Mouse (Mus musculus) heart, embryonic 16.5 days (tissue): ENCODE measurements around the gene Cfap206. TPM values are rescaled to one million over a fixed set of nuclear protein-coding genes. Genes with fewer than 3 reads are reported as not detected.

Experiments used
- ATAC-seq: fragments of 200-750 bp; cut with Nextera tagmentation; replicated peaks from 2 replicates; pipeline ENCODE4 v1.8.0; 2017; ENCODE audit warnings: moderate number of reproducible peaks; ENCODE audit not compliant: insufficient read depth, low FRiP score; ENCODE audit errors: extremely low read depth
- H3K27ac ChIP-seq: fragments of 300-500 bp; sonication (generic); 2 replicates; pipeline ENCODE4 v1.5.1; 2014; ENCODE audit warnings: mild to moderate bottlenecking, low read length, control low read depth, moderate library complexity
- H3K27me3 ChIP-seq: fragments of 300-500 bp; sonication (generic); 2 replicates; pipeline ENCODE4 v1.6.1; 2014; ENCODE audit warnings: low read length, mixed read lengths; ENCODE audit not compliant: control insufficient read depth, insufficient read depth
- H3K36me3 ChIP-seq: fragments of 300-500 bp; sonication (generic); 2 replicates; pipeline ENCODE4 v1.6.1; 2014; ENCODE audit not compliant: control insufficient read depth, insufficient read depth
- H3K4me1 ChIP-seq: fragments of 300-500 bp; sonication (generic); 2 replicates; pipeline ENCODE4 v1.6.1; 2014; ENCODE audit warnings: low read length, mixed read lengths; ENCODE audit not compliant: control insufficient read depth, insufficient read depth
- H3K4me2 ChIP-seq: fragments of 300-500 bp; sonication (generic); 2 replicates; pipeline ENCODE4 v1.6.1; 2014; ENCODE audit warnings: low read depth, mild to moderate bottlenecking, control low read depth, low read length
- H3K4me3 ChIP-seq: fragments of 300-500 bp; sonication (generic); 2 replicates; pipeline ENCODE4 v1.5.1; 2014; ENCODE audit warnings: mild to moderate bottlenecking, control low read depth, low read length
- H3K9ac ChIP-seq: fragments of 300-500 bp; sonication (generic); 2 replicates; pipeline ENCODE4 v1.6.1; 2014; ENCODE audit warnings: low read length, control low read depth
- H3K9me3 ChIP-seq: fragments of 300-500 bp; sonication (generic); replicated peaks from 2 replicates; pipeline ENCODE4 v1.6.1; 2016; ENCODE audit warnings: low read length; ENCODE audit not compliant: control insufficient read depth
- WGBS: fragments of 180-500 bp; shearing (Covaris S2); extraction: QIAGEN DNeasy Blood & Tissue Kit; methylation state at CpG from one replicate; pipeline ENCODE4 v1.1.7; 2014; 5-methylcytosine and 5-hydroxymethylcytosine counted together
- polyA plus RNA-seq: library from polyadenylated mRNA; unstranded; fragments of >200 nt; fragmentation: Nextera tagmentation; extraction: Ambion mirVana; gene quantifications from 2 replicates; pipeline ENCODE4 v1.2.1, GENCODE M21; 2015

The Cfap206 gene
- polyA plus RNA-seq, 1 experiment from 2014 or later, result 1.3 TPM

DNA sequence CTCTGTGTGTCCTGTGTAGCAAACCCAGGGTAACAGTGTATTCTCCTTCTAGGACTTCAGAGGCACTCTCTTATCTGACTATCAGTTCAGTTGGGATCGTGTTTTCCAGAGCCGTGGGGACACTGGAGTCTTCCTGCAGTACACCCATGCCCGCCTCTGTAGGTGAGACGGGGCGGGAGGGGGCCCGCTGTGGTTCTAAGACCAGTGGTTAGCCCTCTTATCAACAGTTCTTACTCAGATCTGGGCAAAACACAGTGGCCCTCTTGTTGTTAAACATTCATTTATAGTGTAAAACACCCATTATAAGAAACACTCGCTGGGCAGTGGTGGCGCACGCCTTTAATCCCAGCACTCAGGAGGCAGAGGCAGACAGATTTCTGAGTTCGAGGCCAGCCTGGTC is 73.9 kb downstream of the Cfap206 start:
- WGBS, result 93% methylated on average over 10 of the region's 10 CpGs
- no peak overlapping the region for H3K4me2 ChIP-seq
- no peak overlapping the region for H3K4me3 ChIP-seq
- no peak overlapping the region for H3K9ac ChIP-seq
- no peak for ATAC-seq
- no peaks in the 10 kb centered on the region for H3K27me3 ChIP-seq
- H3K27ac ChIP-seq, result no peak overlapping the region
- peaks cover 58% of the 10 kb centered on the region for H3K36me3 ChIP-seq
- no peaks in the 10 kb centered on the region for H3K4me1 ChIP-seq
- no peaks in the 10 kb centered on the region for H3K9me3 ChIP-seq

DNA sequence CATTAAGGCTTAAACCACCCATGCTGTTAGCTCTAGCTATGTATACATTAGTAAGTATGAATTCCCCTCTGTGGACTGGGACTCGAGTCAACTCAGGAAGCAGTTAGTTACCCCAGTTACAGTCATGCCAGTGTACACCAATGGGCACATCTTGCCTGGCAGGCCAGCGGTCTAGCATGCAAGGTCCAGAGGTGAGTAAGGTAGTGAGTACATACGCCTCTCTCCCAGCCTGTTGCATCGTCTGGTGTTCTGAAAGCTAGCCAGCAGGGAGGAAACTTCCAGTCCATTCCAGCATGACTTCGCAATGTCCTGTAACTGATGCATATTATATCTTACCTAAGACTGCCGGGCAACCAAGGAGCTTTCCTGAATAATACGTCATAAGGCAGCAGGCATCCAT is 76.8 kb downstream of the Cfap206 start:
- no peak overlapping the region for H3K9ac ChIP-seq
- no peaks in the 10 kb centered on the region for H3K4me1 ChIP-seq
- H3K27ac ChIP-seq, result no peak overlapping the region
- peaks cover 50% of the 10 kb centered on the region for H3K36me3 ChIP-seq
- no peaks in the 10 kb centered on the region for H3K9me3 ChIP-seq
- H3K4me2 ChIP-seq, result no peak overlapping the region
- no peaks in the 10 kb centered on the region for H3K27me3 ChIP-seq
- H3K4me3 ChIP-seq, result no peak overlapping the region
- WGBS, result 89% methylated on average over 7 of the region's 7 CpGs
- no peak for ATAC-seq

- no peaks in the 10 kb centered on the region for H3K4me1 ChIP-seq
- no peak overlapping the region for H3K9ac ChIP-seq
- H3K9me3 ChIP-seq, result no peaks in the 10 kb centered on the region
- ATAC-seq, result no peak
- H3K36me3 ChIP-seq, result peaks cover 33% of the 10 kb centered on the region
- H3K4me3 ChIP-seq, result no peak overlapping the region
- no peak overlapping the region for H3K27ac ChIP-seq
- H3K27me3 ChIP-seq, result no peaks in the 10 kb centered on the region
- H3K4me2 ChIP-seq, result no peak overlapping the region
These were observed 85.2 kb downstream of the Cfap206 start for GRCm38 (mm10) chr4:34644779-34645178.

GRCm38 (mm10) chr4:34640731-34641130 is 89.3 kb downstream of the Cfap206 start:
- Histone ChIP-seq H3K9ac (no peak overlapping the region), H3K4me2 (no peak overlapping the region)
- 92% methylated on average over 3 of the region's 3 CpGs for WGBS

GRCm38 (mm10) chr4:34639745-34640364 is 90.2 kb downstream of the Cfap206 start:
- H3K27me3 ChIP-seq, result no peaks in the 10 kb centered on the region
- no peaks in the 10 kb centered on the region for H3K9me3 ChIP-seq
- no peak overlapping the region for H3K4me3 ChIP-seq
- no peaks in the 10 kb centered on the region for H3K4me1 ChIP-seq
- H3K36me3 ChIP-seq, result peaks cover 23% of the 10 kb centered on the region
- H3K4me2 ChIP-seq, result no peak overlapping the region
- H3K27ac ChIP-seq, result no peak overlapping the region
- ATAC-seq, result no peak
- WGBS, result 87% methylated on average over 5 of the region's 5 CpGs
- no peak overlapping the region for H3K9ac ChIP-seq

More at GRCm38 (mm10) chr4:34640731-34641130, 89.3 kb downstream of the Cfap206 start:
- Histone ChIP-seq H3K4me3 (no peak overlapping the region), H3K36me3 (peaks cover 21% of the 10 kb centered on the region), H3K9me3 (no peaks in the 10 kb centered on the region), H3K27me3 (no peaks in the 10 kb centered on the region), H3K4me1 (no peaks in the 10 kb centered on the region), H3K27ac (no peak overlapping the region)
- no peak for ATAC-seq

Other genes with a start within 250 kb of the Cfap206 start
- 28.1 and 31.0 TPM in 2 replicates for gene Akirin2, start 179.3 kb downstream of the Cfap206 start, polyA plus RNA-seq
- gene Orc3, start 115.3 kb downstream of the Cfap206 start, polyA plus RNA-seq, result 63.2 and 68.9 TPM in 2 replicates
- gene Rars2, start 115.2 kb downstream of the Cfap206 start, polyA plus RNA-seq, result 51.3 and 56.9 TPM in 2 replicates
- 42.9 and 43.4 TPM in 2 replicates for gene Slc35a1, start 42.8 kb downstream of the Cfap206 start, polyA plus RNA-seq
- not detected in 2 replicates for gene Gm136, start 26.1 kb upstream of the Cfap206 start, polyA plus RNA-seq
- gene Smim8, start 48.2 kb upstream of the Cfap206 start, polyA plus RNA-seq, result 62.1 and 69.9 TPM in 2 replicates
- 12.4 and 13.0 TPM in 2 replicates for gene Zfp292, start 152.8 kb upstream of the Cfap206 start, polyA plus RNA-seq
- gene Cga, start 163.6 kb upstream of the Cfap206 start, polyA plus RNA-seq, result not detected in 2 replicates